Mouse (Mus musculus) kidney, embryonic 14.5 days (tissue): ENCODE data around the gene Fbxw2. TPM values are rescaled to one million over a fixed set of nuclear protein-coding genes. Genes with fewer than 3 reads are reported as not detected.
"Not testable (repeated sequence)": the region's sequence is repeated elsewhere in the genome, so short reads cannot be mapped to it uniquely, and the experiment has no call there.

Source experiments
- ATAC-seq: fragments of 200-750 bp; cut with Nextera tagmentation; 2 replicates; pipeline ENCODE4 v1.8.0; 2017; ENCODE audit warnings: moderate number of reproducible peaks, mild to moderate bottlenecking, moderate TSS enrichment, moderate library complexity; ENCODE audit not compliant: low FRiP score, low TSS enrichment
- H3K27ac ChIP-seq: fragments of 300-500 bp; sonication (generic); 2 replicates; pipeline ENCODE4 v1.5.1; 2014; ENCODE audit warnings: low read depth, mild to moderate bottlenecking, low read length, moderate library complexity, mixed read lengths
- H3K27me3 ChIP-seq: fragments of 300-500 bp; sonication (generic); 2 replicates; pipeline ENCODE4 v1.6.1; 2014; ENCODE audit warnings: mild to moderate bottlenecking, low read length; ENCODE audit not compliant: control insufficient read depth, insufficient read depth
- H3K36me3 ChIP-seq: fragments of 300-500 bp; sonication (generic); 2 replicates; pipeline ENCODE4 v1.6.1; 2014; ENCODE audit warnings: low read length, mixed read lengths; ENCODE audit not compliant: control insufficient read depth, insufficient read depth
- H3K4me1 ChIP-seq: fragments of 300-500 bp; sonication (generic); 2 replicates; pipeline ENCODE4 v1.6.1; 2014; ENCODE audit warnings: low read length, mixed read lengths; ENCODE audit not compliant: control insufficient read depth, insufficient read depth
- H3K4me2 ChIP-seq: fragments of 300-500 bp; sonication (generic); replicated peaks from 2 replicates; pipeline ENCODE4 v1.6.1; 2014; ENCODE audit warnings: low read depth, mild to moderate bottlenecking, low read length
- H3K4me3 ChIP-seq: fragments of 300-500 bp; sonication (generic); 2 replicates; pipeline ENCODE4 v1.5.1; 2014; ENCODE audit warnings: mild to moderate bottlenecking, low read length
- H3K9ac ChIP-seq: fragments of 300-500 bp; sonication (generic); 2 replicates; pipeline ENCODE4 v1.6.1; 2014; ENCODE audit warnings: low read depth, mild to moderate bottlenecking, low read length, moderate library complexity
- H3K9me3 ChIP-seq: fragments of 300-500 bp; sonication (generic); 2 replicates; pipeline ENCODE4 v1.6.1; 2016; ENCODE audit warnings: low read length; ENCODE audit not compliant: control insufficient read depth
- WGBS: fragments of 180-500 bp; shearing (Covaris S2); extraction: QIAGEN DNeasy Blood & Tissue Kit; methylation state at CpG from one replicate; pipeline ENCODE4 v1.1.7; 2014; 5-methylcytosine and 5-hydroxymethylcytosine counted together
- polyA plus RNA-seq: library from polyadenylated mRNA; unstranded; fragments of >200 nt; fragmentation: Nextera tagmentation; extraction: Ambion mirVana; gene quantifications from 2 replicates; pipeline ENCODE4 v1.2.1, GENCODE M21; 2014

Fbxw2 gene
- polyA plus RNA-seq, 1 experiment from 2014 or later, result 55.6 TPM

GRCm38 (mm10) chr2:34843211-34843939 is 17.3 kb upstream of the Fbxw2 start:
- Histone ChIP-seq H3K9ac (no peak overlapping the region), H3K4me1 (no peaks in the 10 kb centered on the region), H3K9me3 (no peaks in the 10 kb centered on the region), H3K4me2 (no peak overlapping the region), H3K36me3 (no peaks in the 10 kb centered on the region), H3K27me3 (no peaks in the 10 kb centered on the region), H3K4me3 (no peak overlapping the region), H3K27ac (no peak overlapping the region)
- 83% methylated on average over 11 of the region's 11 CpGs for WGBS
- ATAC-seq, result no peak

GRCm38 (mm10) chr2:34841706-34842105 is 15.6 kb upstream of the Fbxw2 start:
- no peaks in the 10 kb centered on the region for H3K9me3 ChIP-seq
- H3K4me1 ChIP-seq, result no peaks in the 10 kb centered on the region
- H3K36me3 ChIP-seq, result no peaks in the 10 kb centered on the region
- no peak for ATAC-seq
- 93% methylated on average over 8 of the region's 8 CpGs for WGBS
- no peak overlapping the region for H3K4me2 ChIP-seq
- H3K4me3 ChIP-seq, result no peak overlapping the region
- no peak overlapping the region for H3K9ac ChIP-seq
- no peak overlapping the region for H3K27ac ChIP-seq
- no peaks in the 10 kb centered on the region for H3K27me3 ChIP-seq

GRCm38 (mm10) chr2:34840143-34840542 is 14.0 kb upstream of the Fbxw2 start:
- H3K4me2 ChIP-seq, H3K9ac ChIP-seq, H3K36me3 ChIP-seq, H3K4me1 ChIP-seq, H3K27ac ChIP-seq, H3K4me3 ChIP-seq, ATAC-seq, H3K27me3 ChIP-seq, H3K9me3 ChIP-seq: not testable (repeated sequence)
- 82% methylated on average over 5 of the region's 5 CpGs for WGBS

GRCm38 (mm10) chr2:34835669-34836068 is 9.6 kb upstream of the Fbxw2 start:
- no peak overlapping the region for H3K9ac ChIP-seq
- no peaks in the 10 kb centered on the region for H3K36me3 ChIP-seq
- H3K4me3 ChIP-seq, result no peak overlapping the region
- H3K4me2 ChIP-seq, result no peak overlapping the region
- H3K27me3 ChIP-seq, result no peaks in the 10 kb centered on the region
- ATAC-seq, result no peak
- H3K4me1 ChIP-seq, result no peaks in the 10 kb centered on the region
- H3K9me3 ChIP-seq, result no peaks in the 10 kb centered on the region
- 72% methylated on average over 3 of the region's 3 CpGs for WGBS
- H3K27ac ChIP-seq, result no peak overlapping the region

- Histone ChIP-seq H3K9me3 (no peaks in the 10 kb centered on the region), H3K4me1 (no peaks in the 10 kb centered on the region), H3K27ac (no peak overlapping the region), H3K4me2 (no peak overlapping the region), H3K27me3 (no peaks in the 10 kb centered on the region), H3K9ac (no peak overlapping the region), H3K36me3 (no peaks in the 10 kb centered on the region), H3K4me3 (no peak overlapping the region)
- no peak for ATAC-seq
- 90% methylated on average over 17 of the region's 17 CpGs for WGBS
Measured at GRCm38 (mm10) chr2:34833624-34834023, 7.5 kb upstream of the Fbxw2 start.

GRCm38 (mm10) chr2:34832766-34833457 is 6.8 kb upstream of the Fbxw2 start, which contains the start of gene Gm34653:
Gene Gm34653, plus strand, starts transcription at chr2:34833007.
- not testable (repeated sequence) for H3K36me3 ChIP-seq, H3K27ac ChIP-seq, ATAC-seq, H3K27me3 ChIP-seq, H3K4me2 ChIP-seq, H3K4me3 ChIP-seq, H3K9me3 ChIP-seq, H3K4me1 ChIP-seq, H3K9ac ChIP-seq
- 80% methylated on average over 11 of the region's 11 CpGs for WGBS

GRCm38 (mm10) chr2:34830066-34830465 is 4.0 kb upstream of the Fbxw2 start:
- not testable (repeated sequence) for ATAC-seq, H3K9ac ChIP-seq, H3K4me1 ChIP-seq, H3K27ac ChIP-seq, H3K9me3 ChIP-seq, H3K36me3 ChIP-seq, H3K4me3 ChIP-seq, H3K4me2 ChIP-seq, H3K27me3 ChIP-seq
- 94% methylated on average over 17 of the region's 17 CpGs for WGBS

GRCm38 (mm10) chr2:34828026-34828425 is 1.9 kb upstream of the Fbxw2 start:
- Histone ChIP-seq H3K9ac (no peak overlapping the region), H3K4me3 (no peak overlapping the region), H3K4me2 (no peak overlapping the region), H3K36me3 (peaks cover 5% of the 10 kb centered on the region; the same call in 1 of the 2 replicates), H3K27me3 (no peaks in the 10 kb centered on the region), H3K27ac (no peak overlapping the region), H3K9me3 (no peaks in the 10 kb centered on the region), H3K4me1 (peaks cover 13% of the 10 kb centered on the region)
- ATAC-seq, result no peak
- 93% methylated on average over 1 of the region's 1 CpGs for WGBS

GRCm38 (mm10) chr2:34827591-34827990 is 1.5 kb upstream of the Fbxw2 start:
- H3K4me1 ChIP-seq, result peaks cover 13% of the 10 kb centered on the region
- no peaks in the 10 kb centered on the region for H3K9me3 ChIP-seq
- H3K36me3 ChIP-seq, result peaks cover 8% of the 10 kb centered on the region; the same call in 1 of the 2 replicates
- H3K4me3 ChIP-seq, result no peak overlapping the region
- H3K9ac ChIP-seq, result no peak overlapping the region
- no peak overlapping the region for H3K4me2 ChIP-seq
- H3K27ac ChIP-seq, result no peak overlapping the region
- ATAC-seq, result no peak
- no peaks in the 10 kb centered on the region for H3K27me3 ChIP-seq
- 88% methylated on average over 4 of the region's 4 CpGs for WGBS
